Mouse (Mus musculus) liver, adult 2 months (tissue): ENCODE results near the gene Med24. TPM values are rescaled to one million over a fixed set of nuclear protein-coding genes. Genes with fewer than 3 reads are reported as not detected.

Experiments
- DNase-seq: peaks from one replicate; pipeline ENCODE4 v3.0.0-alpha.2; 2011; ENCODE audit warnings: low read depth, low spot score; ENCODE audit errors: extremely low read depth
- H3K27ac ChIP-seq: fragments of 200-500 bp; replicated peaks from 2 replicates; pipeline ENCODE4 v1.5.1; 2012; ENCODE audit warnings: low read depth, mild to moderate bottlenecking, control low read depth, inconsistent platforms, low read length; ENCODE audit not compliant: insufficient read depth
- H3K27me3 ChIP-seq: fragments of 200-500 bp; 2 replicates; pipeline ENCODE4 v1.6.1; 2012; ENCODE audit warnings: mild to moderate bottlenecking, moderate library complexity, low read length, inconsistent platforms; ENCODE audit not compliant: control insufficient read depth, insufficient read depth
- H3K36me3 ChIP-seq: fragments of 200-500 bp; 2 replicates; pipeline ENCODE4 v1.6.1; 2012; ENCODE audit warnings: low read length, inconsistent platforms; ENCODE audit not compliant: control insufficient read depth, insufficient read depth
- H3K4me1 ChIP-seq: fragments of 200-500 bp; 2 replicates; pipeline ENCODE4 v1.6.1; 2011; ENCODE audit warnings: low read length; ENCODE audit not compliant: control insufficient read depth, insufficient read depth
- H3K4me3 ChIP-seq: fragments of 200-500 bp; 2 replicates; pipeline ENCODE4 v1.5.1; 2011; ENCODE audit warnings: low read depth, mild to moderate bottlenecking, control low read depth, low read length, moderate library complexity; ENCODE audit not compliant: insufficient read depth
- H3K79me2 ChIP-seq: fragments of 200-500 bp; 2 replicates; pipeline ENCODE4 v1.6.1; 2012; ENCODE audit warnings: inconsistent platforms, mild to moderate bottlenecking, low read length, moderate library complexity; ENCODE audit not compliant: control insufficient read depth, insufficient read depth
- H3K9ac ChIP-seq: fragments of 200-500 bp; 2 replicates; pipeline ENCODE4 v1.6.1; 2012; ENCODE audit warnings: low read depth, mild to moderate bottlenecking, control low read depth, inconsistent platforms, low read length
- CTCF ChIP-seq: fragments of 200-500 bp; IDR thresholded peaks from 2 replicates; pipeline ENCODE4 v1.5.1; 2011; ENCODE audit warnings: low read depth, low read length, control low read depth
- POLR2A ChIP-seq: fragments of 200-500 bp; IDR thresholded peaks from 2 replicates; pipeline ENCODE4 v1.6.1; 2011; ENCODE audit warnings: low read length, control low read depth; ENCODE audit not compliant: insufficient read depth; ENCODE audit errors: extremely low read depth
- WGBS: fragments of 180-500 bp; shearing (Covaris S2); methylation state at CpG from one replicate; pipeline ENCODE4 v1.1.7; 2018; 5-methylcytosine and 5-hydroxymethylcytosine counted together
- polyA plus RNA-seq: library from polyadenylated mRNA; depleted of rRNA; stranded (reverse); fragments of >200 nt; gene quantifications from 2 replicates; pipeline ENCODE4 v1.2.3, GENCODE M21; 2012
- total RNA-seq: library from RNA; depleted of rRNA; stranded (reverse); fragments of >200 nt; gene quantifications from 2 replicates; pipeline ENCODE4 v1.2.3, GENCODE M21; 2014

The Med24 gene
- total and polyA plus RNA-seq, 2 experiments: 3.9 to 23.2 TPM

DNA sequence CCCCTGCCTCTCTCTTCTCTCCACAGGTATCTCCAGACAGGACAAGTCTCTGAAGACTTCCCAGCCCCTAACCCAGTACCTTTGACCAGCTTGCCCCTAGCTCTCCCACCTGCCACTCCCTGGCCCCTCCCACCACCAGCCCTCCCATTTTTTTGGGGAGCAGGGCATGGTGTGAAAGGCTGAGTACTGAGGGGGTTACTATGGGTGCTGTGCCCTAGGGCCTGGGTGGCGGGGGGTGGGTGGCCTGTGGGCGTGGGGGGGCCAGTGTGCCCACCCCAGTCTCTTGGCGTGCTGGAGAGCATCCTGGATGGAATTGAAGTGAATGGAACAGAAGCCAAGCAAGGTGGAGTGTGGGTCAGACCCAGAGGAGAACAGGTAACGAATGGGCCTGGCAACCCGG, 24.0 kb upstream of the Med24 start:
- H3K27me3 ChIP-seq: no peaks in the 10 kb centered on the region
- peaks cover 12% of the 10 kb centered on the region for H3K4me1 ChIP-seq
- H3K79me2 ChIP-seq: peaks cover 15% of the 10 kb centered on the region; the same call in 1 of the 2 replicates
- DNase-seq: no peak
- H3K27ac ChIP-seq: no peak overlapping the region
- 94% methylated on average over 5 of the region's 5 CpGs for WGBS
- no peak overlapping the region for H3K9ac ChIP-seq
- no peaks in the 10 kb centered on the region for H3K36me3 ChIP-seq
- TF ChIP-seq CTCF: no peak
- TF ChIP-seq POLR2A: no peak
- no peak overlapping the region for H3K4me3 ChIP-seq

DNA sequence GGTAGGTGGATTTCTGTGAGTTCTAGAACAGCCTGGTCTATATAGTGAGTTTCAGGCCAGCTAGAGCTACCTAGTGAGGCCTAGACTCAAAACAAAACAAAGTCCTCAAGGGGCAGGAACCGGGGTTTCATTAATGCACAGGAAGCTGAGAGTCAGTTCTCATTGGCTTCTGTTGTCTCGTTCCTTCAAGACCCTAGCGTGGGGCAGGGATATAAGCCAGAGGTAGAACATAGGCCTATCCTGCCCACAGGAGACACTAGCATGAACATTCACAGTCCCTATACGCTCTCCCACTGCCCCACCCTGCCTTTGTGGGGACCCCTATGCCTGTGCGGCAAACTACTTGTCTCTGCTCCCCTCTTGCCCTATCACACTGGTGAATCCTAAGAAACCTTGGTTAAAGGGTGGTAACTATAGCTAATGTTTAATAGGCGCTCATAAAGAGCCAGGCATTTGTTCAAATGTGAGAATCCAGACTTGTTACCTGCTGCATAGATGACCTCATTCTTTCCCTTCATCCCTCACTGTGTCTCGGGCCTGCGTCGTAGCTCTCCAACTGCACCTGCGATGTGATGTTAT, 23.4 kb upstream of the Med24 start:
- 84% methylated on average over 10 of the region's 10 CpGs for WGBS
- Histone ChIP-seq H3K4me1 (peaks cover 14% of the 10 kb centered on the region), H3K27ac (no peak overlapping the region), H3K9ac (no peak overlapping the region), H3K27me3 (no peaks in the 10 kb centered on the region), H3K4me3 (no peak overlapping the region), H3K36me3 (no peaks in the 10 kb centered on the region), H3K79me2 (peaks cover 21% of the 10 kb centered on the region; the same call in 1 of the 2 replicates)
- TF ChIP-seq POLR2A: no peak
- no peak for TF ChIP-seq CTCF
- DNase-seq: no peak

DNA sequence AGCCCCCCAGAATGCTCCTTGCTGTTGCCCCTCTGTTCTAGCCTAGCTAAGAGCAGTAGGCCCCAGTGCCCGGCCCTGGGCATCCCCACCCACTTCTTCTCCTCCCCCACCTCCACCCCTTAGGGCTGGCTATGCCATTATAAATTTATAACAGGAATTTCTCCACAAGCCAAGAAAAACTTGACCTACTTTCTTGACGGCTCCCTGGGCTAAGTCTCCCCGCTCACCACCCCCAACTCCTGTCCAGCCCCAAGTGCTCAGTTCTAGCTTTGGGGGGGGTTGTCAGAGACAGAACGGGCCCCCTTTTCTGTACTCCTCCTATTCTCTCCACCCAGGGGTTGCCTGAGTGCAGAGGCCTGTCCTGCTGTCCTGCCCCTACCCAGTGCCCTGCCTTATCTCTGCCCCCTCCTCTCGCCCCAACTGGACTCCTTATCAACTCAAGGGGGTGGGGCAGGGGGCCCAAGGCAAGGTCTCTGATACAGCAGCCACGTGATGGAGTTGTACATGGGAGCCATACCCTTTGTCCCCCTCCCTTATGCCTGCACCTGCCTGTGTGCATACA, 22.1 kb upstream of the Med24 start:
- H3K27me3 ChIP-seq: no peaks in the 10 kb centered on the region
- no peaks in the 10 kb centered on the region for H3K36me3 ChIP-seq
- H3K9ac ChIP-seq: no peak overlapping the region
- TF ChIP-seq CTCF (no peak), POLR2A (no peak)
- no peak overlapping the region for H3K4me3 ChIP-seq
- peaks cover 22% of the 10 kb centered on the region; the same call in 1 of the 2 replicates for H3K79me2 ChIP-seq
- H3K27ac ChIP-seq: no peak overlapping the region
- WGBS: 24% methylated on average over 6 of the region's 6 CpGs
- H3K4me1 ChIP-seq: peaks cover 23% of the 10 kb centered on the region
- no peak for DNase-seq

DNA sequence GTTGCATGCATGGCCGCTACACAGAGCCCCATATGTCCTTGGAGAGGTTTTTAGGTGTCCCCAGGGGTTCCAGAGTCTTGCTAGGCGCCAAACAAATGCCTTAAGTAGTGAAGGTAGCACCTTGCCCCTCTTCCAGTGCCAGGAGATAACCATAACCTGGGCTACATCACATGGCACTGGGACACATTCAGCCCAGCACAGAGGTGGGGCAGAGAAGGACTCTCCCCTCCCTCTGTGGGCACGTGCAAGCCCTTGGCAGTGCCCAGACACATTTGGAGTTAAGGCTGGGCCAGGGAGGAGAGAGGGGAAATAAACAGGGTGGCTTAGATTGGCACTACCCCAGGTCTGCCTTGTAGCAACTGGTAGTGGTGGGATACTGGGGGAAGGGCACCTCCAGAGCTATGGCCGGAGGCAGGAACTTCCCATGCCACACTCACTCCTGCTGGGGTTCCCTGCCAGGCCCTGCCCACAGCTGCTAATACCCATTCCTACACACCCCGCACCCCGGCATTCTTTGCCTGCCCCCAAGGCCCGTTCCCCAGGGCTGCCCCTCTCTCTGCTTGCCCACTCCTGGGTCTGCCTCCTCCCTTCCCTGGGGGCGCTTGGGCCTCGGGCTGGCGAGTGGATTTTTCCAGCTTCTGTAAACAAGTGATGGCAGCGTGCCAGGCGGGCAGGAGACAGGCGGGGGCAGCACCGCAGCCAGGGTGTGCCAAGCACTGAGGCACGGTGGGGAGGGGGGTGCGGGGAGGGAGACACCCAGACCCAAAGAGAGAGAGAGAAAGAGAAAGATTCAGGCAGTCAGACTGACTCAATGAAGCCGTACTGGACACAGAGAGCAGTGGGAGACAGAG, 21.3 kb upstream of the Med24 start:
- no peak for TF ChIP-seq CTCF
- TF ChIP-seq POLR2A: no peak
- Histone ChIP-seq H3K4me1 (peaks cover 25% of the 10 kb centered on the region), H3K27ac (no peak overlapping the region), H3K27me3 (no peaks in the 10 kb centered on the region), H3K4me3 (no peak overlapping the region), H3K79me2 (peaks cover 22% of the 10 kb centered on the region; the same call in 1 of the 2 replicates), H3K36me3 (no peaks in the 10 kb centered on the region), H3K9ac (peak overlapping the region; percentile 23; the same call in 1 of the 2 replicates)
- DNase-seq: no peak
- 22% methylated on average over 17 of the region's 17 CpGs for WGBS

DNA sequence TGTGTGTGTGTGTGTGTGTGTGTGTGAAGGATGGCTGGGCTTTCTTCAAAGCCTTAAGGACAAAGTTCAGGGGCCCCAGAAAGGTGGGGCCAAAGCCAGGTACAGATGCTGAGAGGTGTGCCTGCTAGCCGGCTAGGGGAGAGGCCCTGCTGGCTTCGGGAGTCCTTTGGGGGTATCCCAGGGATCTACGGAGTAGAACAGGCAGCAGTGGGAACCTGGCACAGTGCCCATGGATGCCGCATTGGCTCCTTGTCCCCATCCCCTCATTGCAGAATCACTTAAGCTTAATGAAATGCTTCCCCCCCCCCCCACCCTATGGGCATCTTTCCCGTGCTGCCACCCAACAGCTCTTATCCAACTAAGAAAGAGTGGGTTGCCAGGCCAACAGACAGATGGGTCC, 20.5 kb upstream of the Med24 start:
- Histone ChIP-seq H3K27ac (no peak overlapping the region), H3K79me2 (peaks cover 26% of the 10 kb centered on the region; the same call in 1 of the 2 replicates), H3K4me1 (peaks cover 24% of the 10 kb centered on the region), H3K27me3 (no peaks in the 10 kb centered on the region), H3K4me3 (no peak overlapping the region), H3K36me3 (no peaks in the 10 kb centered on the region), H3K9ac (no peak overlapping the region)
- 78% methylated on average over 5 of the region's 5 CpGs for WGBS
- TF ChIP-seq CTCF (no peak), POLR2A (no peak)
- no peak for DNase-seq
